Mouse (Mus musculus) CH12F3 (cell line): ENCODE measurements around the gene Ccr1.

Experiments used
- in situ Hi-C: fragments of 300-500 bp; cut with MboI; formaldehyde crosslinking; loops from 2 replicates; pipeline ENCODE4 v1.14.3; 2020; ENCODE audit warnings: low sequenced_read_pairs

Ccr1 gene

GRCm38 (mm10) chr9:123957911-123958413 lies 10.5 kb downstream of the Ccr1 start:
- in situ Hi-C loops: no loop called here

GRCm38 (mm10) chr9:123956892-123957291 lies 11.6 kb downstream of the Ccr1 start:
- in situ Hi-C loops: no loop called here

DNA sequence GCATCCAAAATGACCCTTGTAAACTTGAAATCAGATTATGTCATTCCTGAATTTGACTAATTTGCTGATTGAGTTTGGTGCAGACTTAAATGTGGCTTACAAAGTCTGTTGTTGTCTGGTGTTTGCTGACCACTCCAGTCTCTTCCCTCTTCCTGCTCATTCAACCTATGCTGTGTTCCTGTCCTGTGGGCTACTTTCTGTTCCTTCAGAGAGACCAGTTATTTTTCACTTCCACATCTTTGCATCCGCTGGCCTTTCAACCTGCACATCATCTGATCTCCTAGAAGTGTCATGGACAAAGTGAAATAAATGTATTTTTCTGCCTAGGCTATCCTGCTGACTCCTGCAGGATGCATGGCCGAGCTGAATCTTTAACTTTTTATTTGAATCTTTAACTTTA lies 14.9 kb downstream of the Ccr1 start:
- in situ Hi-C loops: no loop called here

DNA sequence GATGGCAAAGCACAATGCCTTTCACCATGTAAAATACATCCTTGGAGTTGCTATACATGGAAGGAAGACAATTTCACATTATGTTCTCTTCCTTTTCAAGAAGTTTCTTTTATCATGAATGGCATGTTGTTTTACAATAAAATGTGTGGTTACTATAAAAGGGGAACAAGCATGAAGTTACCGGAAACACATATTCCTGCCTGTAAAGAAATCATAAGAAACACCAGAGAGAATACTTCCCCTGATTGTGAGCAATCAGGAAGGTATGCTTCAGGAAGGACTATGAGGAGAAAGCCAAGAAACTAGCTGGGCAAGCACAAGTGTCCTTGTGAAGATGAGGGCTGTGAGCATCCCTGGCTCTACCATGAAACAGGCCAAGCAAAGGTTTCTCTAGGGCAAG lies 17.3 kb downstream of the Ccr1 start:
- in situ Hi-C loops: no loop called here

DNA sequence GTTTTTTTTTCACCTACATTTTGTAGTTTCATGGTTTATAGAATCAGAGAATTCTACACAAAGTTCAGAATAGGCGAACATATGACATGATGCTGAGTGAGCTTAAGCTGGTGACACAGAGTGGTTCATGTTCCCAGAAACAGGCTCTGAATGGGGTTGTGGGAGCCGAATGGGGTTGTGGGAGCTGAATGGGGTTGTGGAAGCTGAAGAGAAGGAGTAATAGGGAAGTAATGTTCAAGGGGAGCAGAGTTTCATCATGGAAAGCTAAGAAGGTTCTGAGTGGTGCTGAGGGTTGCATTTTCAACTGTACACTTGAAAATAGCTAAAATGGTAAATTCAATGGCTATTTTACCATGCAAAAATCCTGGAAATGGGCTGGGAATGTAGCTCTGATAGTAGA lies 19.1 kb downstream of the Ccr1 start:
- in situ Hi-C loops: no loop called here

DNA sequence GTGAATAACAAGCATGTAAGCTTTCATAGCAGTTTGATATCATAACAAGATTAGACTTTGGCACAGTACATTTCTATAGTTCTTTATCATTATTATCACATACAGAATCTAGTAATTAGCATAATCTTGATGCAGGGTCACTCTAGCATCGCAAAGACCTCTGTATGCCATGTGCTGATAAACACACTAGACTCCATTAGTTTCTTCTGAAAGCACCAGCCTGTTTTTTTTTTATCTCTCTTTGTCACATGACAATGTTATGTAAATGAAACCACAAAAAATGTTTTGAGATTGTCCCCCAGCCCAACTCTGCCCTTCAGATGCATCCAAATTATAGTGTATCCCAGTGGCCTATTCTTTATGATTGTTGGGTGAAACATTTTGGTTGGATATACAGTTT lies 20.7 kb downstream of the Ccr1 start:
- in situ Hi-C loops: no loop called here

- in situ Hi-C loops: no loop called here
These were observed 26.5 kb downstream of the Ccr1 start for GRCm38 (mm10) chr9:123942025-123942424.

DNA sequence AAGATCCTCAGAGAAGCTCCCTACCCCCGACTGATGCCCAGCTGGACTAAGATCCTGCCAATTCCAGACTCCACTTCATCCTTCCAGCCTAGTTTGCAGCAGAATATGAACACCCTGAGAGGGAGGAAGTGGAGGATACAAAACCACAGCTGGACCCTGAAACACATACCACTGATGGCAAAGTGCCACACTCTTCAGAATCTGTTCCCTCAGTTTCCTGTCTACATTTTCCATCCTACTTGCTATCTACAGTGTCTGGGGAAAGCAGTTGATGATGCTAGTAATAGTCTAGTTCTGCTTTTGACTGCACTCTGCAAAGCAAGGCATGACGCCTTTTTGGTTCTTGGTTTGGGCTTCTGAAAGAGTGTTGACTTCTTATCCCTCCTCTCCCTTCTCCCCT lies 27.2 kb downstream of the Ccr1 start:
- in situ Hi-C loops: no loop called here

GRCm38 (mm10) chr9:123940628-123941027 lies 27.9 kb downstream of the Ccr1 start:
- in situ Hi-C loops: no loop called here

- in situ Hi-C loops: no loop called here
These were observed 28.3 kb downstream of the Ccr1 start for GRCm38 (mm10) chr9:123940168-123940567.

DNA sequence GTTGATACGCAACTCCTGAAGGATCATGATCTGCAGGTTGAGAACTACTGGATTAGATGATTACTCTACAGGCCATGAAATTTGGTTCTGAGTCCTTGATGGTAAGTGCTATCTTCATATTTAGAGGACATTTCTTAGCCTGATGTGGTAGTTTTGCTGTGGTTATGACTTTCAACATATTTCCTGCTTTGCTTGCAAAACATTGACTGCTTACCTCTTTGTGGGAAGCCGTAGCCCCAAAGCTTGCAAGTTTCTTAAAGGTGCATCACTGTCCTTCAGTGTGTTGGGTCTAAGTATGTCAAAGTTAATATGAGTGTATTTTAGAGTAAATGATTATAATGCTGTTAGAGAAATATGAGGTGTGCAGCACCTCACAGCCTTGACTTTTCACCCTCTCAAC lies 30.5 kb downstream of the Ccr1 start:
- in situ Hi-C loops: no loop called here

DNA sequence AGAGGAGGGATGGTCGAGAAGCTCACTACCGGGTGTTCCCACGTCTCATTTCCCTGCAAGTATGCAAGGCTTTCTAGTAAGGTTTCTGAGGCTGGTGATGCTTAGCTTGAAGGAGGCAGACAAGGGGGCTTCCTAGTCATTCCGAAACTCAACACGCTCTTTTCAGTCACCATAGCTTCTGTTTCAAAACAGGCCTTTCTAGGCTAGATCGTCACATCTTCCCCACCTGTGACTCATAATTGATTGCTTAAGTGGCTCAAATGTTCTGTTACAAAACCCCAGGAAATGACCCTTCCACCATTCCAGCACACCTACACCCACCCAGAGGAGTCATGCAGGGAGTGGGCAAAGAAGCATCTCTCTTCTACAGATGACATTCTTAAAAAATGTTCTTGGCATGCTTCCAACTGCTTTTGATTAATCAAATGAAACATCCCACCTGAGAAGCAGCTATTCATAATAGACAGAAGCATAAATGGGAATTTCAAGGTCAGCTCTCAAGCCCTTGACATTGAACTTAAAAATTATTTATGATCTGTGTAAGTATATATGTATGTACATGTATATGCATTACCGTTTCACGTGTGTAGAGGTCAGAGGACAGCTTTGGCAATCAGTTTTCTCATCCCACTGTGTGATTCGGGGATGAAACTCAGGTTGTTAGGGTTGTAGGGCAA lies 31.8 kb downstream of the Ccr1 start:
- in situ Hi-C loops: no loop called here

DNA sequence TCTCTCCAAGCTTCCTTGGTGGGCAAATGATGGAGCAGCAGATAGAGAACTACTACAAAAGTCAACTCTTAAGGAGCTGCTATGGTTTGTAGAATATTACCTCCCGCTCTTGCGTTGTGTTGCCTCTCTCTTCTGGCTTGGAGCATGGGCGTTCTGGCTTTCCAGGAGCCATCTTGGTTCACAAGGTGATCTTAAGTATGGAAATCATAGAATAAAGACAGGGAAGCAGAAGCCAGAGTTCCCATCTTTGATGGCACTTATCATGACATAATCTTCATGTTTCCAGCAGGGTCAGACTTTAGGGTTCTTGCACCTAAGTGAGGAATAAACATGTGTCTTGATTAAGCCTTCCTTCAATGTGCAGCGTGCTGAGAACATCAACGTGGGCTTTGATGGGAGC lies 32.7 kb downstream of the Ccr1 start:
- in situ Hi-C loops: no loop called here

GRCm38 (mm10) chr9:123935346-123935745 lies 33.1 kb downstream of the Ccr1 start:
- in situ Hi-C loops: no loop called here

DNA sequence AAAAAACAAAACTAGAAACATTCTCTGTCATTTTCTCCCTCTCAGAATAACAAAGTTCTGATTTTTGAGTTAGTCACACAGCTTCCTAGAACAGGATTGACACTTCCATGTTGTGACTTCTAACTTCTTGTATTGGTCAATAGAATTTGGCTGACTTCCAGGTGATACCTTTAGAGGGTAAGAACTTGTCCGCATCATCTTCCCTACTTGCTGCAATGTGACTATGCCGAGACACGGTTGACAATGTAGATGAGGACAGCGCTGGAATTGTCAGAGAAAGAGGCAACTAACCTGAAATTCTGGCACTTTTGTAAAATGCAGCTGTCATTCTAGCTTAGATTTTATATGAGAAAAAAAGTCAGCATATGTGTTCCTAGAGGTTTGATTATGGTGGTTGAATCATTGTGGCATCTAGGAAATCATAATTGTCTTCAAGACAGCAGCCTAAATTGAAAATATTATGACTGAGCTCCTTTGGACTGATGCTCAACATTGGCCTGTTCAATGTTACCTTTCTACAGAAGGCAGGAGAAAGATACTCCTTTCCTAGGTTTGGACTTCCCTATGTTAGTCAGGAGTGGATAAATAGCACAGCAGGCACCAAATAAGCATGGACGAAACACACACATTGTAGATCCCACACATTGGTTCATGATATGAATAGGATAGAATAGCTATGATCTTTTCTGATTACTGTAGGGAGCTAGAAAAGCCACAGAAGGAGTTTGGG lies 34.6 kb downstream of the Ccr1 start:
- in situ Hi-C loops: no loop called here

- in situ Hi-C loops: no loop called here
These were observed 35.4 kb downstream of the Ccr1 start for GRCm38 (mm10) chr9:123932911-123933675.

- in situ Hi-C loops: no loop called here
These were observed 36.5 kb downstream of the Ccr1 start for GRCm38 (mm10) chr9:123931761-123932700.

DNA sequence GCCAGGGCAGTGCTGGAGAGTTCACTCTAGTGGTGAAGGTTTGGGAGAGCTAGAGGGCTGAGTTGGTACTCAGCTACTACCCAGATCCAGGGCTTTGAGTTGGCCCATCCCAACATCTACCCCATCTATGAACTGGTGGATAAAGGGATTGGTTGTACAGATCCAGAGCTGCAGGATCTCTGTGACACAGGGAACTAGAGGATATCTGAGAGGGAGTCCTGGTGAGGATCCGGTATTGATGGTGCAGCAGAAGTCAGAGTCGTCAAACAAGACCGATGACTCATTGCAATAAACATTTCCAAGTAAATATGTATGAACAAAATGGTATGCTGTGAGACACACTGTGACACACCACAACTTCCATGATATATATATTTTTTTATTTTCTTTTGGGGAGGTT lies 37.6 kb downstream of the Ccr1 start:
- in situ Hi-C loops: no loop called here

DNA sequence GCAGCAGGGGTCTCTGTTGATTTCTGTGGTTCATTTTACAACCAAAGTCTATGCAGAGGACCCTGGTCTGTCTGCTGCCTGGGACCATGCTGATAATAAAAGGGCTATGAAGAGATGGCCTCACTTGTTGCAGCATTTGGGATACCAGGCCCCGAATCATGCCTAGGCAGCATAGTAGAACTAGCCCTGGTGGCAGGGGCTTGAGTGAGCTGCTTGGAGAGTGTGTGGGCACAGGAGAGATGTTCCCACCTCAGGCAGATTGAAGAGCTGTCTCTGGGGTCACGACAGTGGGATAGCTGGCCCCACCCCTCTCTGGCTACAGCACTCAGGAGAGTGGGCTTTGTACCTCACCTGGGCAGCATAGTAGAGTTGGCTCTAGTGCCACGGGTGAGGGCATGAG lies 38.0 kb downstream of the Ccr1 start:
- in situ Hi-C loops: no loop called here

DNA sequence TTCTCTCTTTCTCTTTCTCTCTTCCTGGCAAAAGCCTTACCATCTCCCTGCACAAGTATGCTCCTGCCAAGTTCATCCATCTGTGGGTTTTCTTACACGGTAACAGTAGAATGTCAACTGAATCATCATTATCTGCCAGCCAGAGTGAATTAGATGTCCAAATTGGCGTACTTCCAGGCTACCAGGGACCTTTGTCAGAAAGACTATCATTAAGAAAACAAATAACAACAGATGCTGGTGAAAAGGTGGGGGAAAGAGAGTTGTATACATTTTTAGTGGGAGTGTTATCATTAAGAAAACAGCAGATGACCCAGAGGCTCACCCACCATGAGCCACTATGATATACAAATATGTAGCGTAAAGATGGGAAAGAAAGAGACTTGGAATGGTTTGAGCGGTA lies 38.6 kb downstream of the Ccr1 start:
- in situ Hi-C loops: no loop called here
